Mouse (Mus musculus) intestine, embryonic 15.5 days (tissue): ENCODE measurements around the gene Gm42517. TPM values are rescaled to one million over a fixed set of nuclear protein-coding genes. Genes with fewer than 3 reads are reported as not detected.

Experiments used
- ATAC-seq: fragments of 200-750 bp; cut with Nextera tagmentation; 2 replicates; pipeline ENCODE4 v1.8.0; 2017; ENCODE audit warnings: moderate TSS enrichment, moderate library complexity
- H3K27ac ChIP-seq: fragments of 300-500 bp; sonication (generic); 2 replicates; pipeline ENCODE4 v1.5.1; 2015; ENCODE audit warnings: mild to moderate bottlenecking, inconsistent platforms
- H3K27me3 ChIP-seq: fragments of 300-500 bp; sonication (generic); replicated peaks from 2 replicates; pipeline ENCODE4 v1.6.1; 2015; ENCODE audit warnings: inconsistent platforms
- H3K36me3 ChIP-seq: fragments of 300-500 bp; sonication (generic); 2 replicates; pipeline ENCODE4 v1.6.1; 2015; ENCODE audit warnings: inconsistent platforms
- H3K4me1 ChIP-seq: fragments of 300-500 bp; sonication (generic); replicated peaks from 2 replicates; pipeline ENCODE4 v1.6.1; 2015; ENCODE audit warnings: inconsistent platforms
- H3K4me2 ChIP-seq: fragments of 300-500 bp; sonication (generic); replicated peaks from 2 replicates; pipeline ENCODE4 v1.6.1; 2015; ENCODE audit warnings: mild to moderate bottlenecking, inconsistent platforms
- H3K4me3 ChIP-seq: fragments of 300-500 bp; sonication (generic); replicated peaks from 2 replicates; pipeline ENCODE4 v1.5.1; 2015; ENCODE audit warnings: inconsistent platforms
- H3K9ac ChIP-seq: fragments of 300-500 bp; sonication (generic); 2 replicates; pipeline ENCODE4 v1.6.1; 2015; ENCODE audit warnings: inconsistent platforms
- H3K9me3 ChIP-seq: fragments of 300-500 bp; sonication (generic); 2 replicates; pipeline ENCODE4 v1.6.1; 2016; ENCODE audit warnings: inconsistent platforms
- WGBS: fragments of 180-500 bp; shearing (Covaris S2); methylation state at CpG from one replicate; pipeline ENCODE4 v1.1.7; 2015; 5-methylcytosine and 5-hydroxymethylcytosine counted together
- polyA plus RNA-seq: library from polyadenylated mRNA; unstranded; fragments of >200 nt; fragmentation: Nextera tagmentation; extraction: Ambion mirVana; gene quantifications from 2 replicates; pipeline ENCODE4 v1.2.1, GENCODE M21; 2015

The Gm42517 gene
- polyA plus RNA-seq, 1 experiment from 2014 or later, result 0.08 TPM

DNA sequence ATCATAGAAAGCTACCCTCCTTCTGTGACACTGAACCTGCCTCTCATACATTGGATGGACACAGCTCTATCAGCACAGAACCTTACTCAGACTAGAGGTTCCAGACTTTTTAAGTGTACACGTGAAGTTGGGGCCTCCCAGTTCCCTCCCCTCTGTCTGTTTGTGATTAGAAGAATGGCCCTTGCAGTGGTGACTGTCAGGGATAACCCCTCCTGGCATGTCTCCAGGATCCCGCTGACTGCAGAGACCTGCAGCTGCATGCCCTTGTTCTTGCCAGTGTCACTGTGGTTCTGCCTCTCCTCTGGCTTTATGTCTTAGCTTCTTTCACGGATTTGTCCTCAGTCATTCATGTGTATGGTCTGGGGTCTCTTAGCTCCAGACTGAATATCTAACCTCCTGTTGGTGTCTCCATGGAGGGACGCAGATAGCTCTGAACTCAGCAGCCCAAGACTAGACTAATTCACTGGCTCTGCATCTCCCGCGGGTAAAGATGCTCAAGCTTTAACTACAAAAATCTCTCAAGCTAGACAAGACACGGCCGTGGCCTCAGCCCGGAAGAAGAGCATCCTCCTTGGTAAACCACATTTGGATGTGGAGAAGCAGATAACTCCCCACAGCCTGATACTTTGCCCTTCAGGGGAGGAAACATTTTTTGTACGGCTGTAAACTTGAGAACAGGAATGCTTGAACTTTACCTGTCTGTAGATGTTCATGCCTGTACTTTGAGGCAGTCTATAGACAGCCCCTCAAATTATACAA is 22.2 kb downstream of the Gm42517 start:
- Histone ChIP-seq H3K4me3 (no peak overlapping the region), H3K27ac (no peak overlapping the region), H3K9me3 (no peaks in the 10 kb centered on the region), H3K27me3 (no peaks in the 10 kb centered on the region), H3K4me2 (no peak overlapping the region), H3K4me1 (no peaks in the 10 kb centered on the region), H3K36me3 (peaks cover 11% of the 10 kb centered on the region; the same call in 1 of the 2 replicates), H3K9ac (no peak overlapping the region)
- no peak for ATAC-seq
- 84% methylated on average over 10 of the region's 10 CpGs for WGBS

- no peak overlapping the region for H3K4me2 ChIP-seq
- no peaks in the 10 kb centered on the region for H3K4me1 ChIP-seq
- 88% methylated on average over 4 of the region's 4 CpGs for WGBS
- peaks cover 14% of the 10 kb centered on the region; the same call in 1 of the 2 replicates for H3K36me3 ChIP-seq
- H3K9ac ChIP-seq, result no peak overlapping the region
- H3K27me3 ChIP-seq, result no peaks in the 10 kb centered on the region
- H3K27ac ChIP-seq, result no peak overlapping the region
- no peak overlapping the region for H3K4me3 ChIP-seq
- no peaks in the 10 kb centered on the region for H3K9me3 ChIP-seq
- no peak for ATAC-seq
These were observed 24.0 kb downstream of the Gm42517 start for GRCm38 (mm10) chr5:108343680-108344170.

- H3K4me2 ChIP-seq, result no peak overlapping the region
- no peak overlapping the region for H3K9ac ChIP-seq
- H3K27me3 ChIP-seq, result no peaks in the 10 kb centered on the region
- H3K4me3 ChIP-seq, result no peak overlapping the region
- H3K27ac ChIP-seq, result no peak overlapping the region
- WGBS, result 62% methylated on average over 3 of the region's 3 CpGs
- no peaks in the 10 kb centered on the region for H3K9me3 ChIP-seq
- H3K36me3 ChIP-seq, result 0 out of 2 replicates have a peak, but pooled peaks cover 3% of the 10 kb centered on the region
- no peaks in the 10 kb centered on the region for H3K4me1 ChIP-seq
- ATAC-seq, result no peak
These were observed 29.7 kb downstream of the Gm42517 start for GRCm38 (mm10) chr5:108338049-108338448.

DNA sequence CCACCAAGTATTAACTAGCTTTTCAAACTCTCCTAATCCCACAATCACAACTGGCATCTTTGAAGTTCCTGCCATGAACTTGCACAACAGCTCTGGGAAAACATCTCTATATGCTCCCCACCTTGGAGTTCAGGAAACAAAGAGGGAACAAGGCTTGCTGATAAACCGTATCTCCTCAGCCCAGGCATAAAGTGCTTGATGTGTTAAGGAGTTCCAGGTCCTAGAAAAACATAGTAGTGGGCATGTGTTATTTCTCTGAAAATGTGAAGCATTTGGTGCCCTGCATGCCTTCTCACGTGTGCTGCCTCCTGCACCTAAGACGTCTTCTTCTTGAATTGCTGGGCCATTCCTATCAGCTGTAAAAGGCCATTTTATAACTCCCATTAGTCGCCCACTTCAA is 30.3 kb downstream of the Gm42517 start:
- no peaks in the 10 kb centered on the region for H3K9me3 ChIP-seq
- H3K4me2 ChIP-seq, result no peak overlapping the region
- WGBS, result 46% methylated on average over 4 of the region's 4 CpGs
- no peak overlapping the region for H3K9ac ChIP-seq
- H3K4me1 ChIP-seq, result no peaks in the 10 kb centered on the region
- no peak overlapping the region for H3K27ac ChIP-seq
- no peaks in the 10 kb centered on the region for H3K27me3 ChIP-seq
- no peak for ATAC-seq
- peaks cover 7% of the 10 kb centered on the region; the same call in 1 of the 2 replicates for H3K36me3 ChIP-seq
- no peak overlapping the region for H3K4me3 ChIP-seq

- ATAC-seq, result no peak
- Histone ChIP-seq H3K36me3 (peaks cover 7% of the 10 kb centered on the region; the same call in 1 of the 2 replicates), H3K9ac (no peak overlapping the region), H3K27ac (no peak overlapping the region), H3K4me1 (no peaks in the 10 kb centered on the region), H3K27me3 (no peaks in the 10 kb centered on the region), H3K9me3 (no peaks in the 10 kb centered on the region), H3K4me3 (no peak overlapping the region), H3K4me2 (no peak overlapping the region)
- 85% methylated on average over 1 of the region's 1 CpGs for WGBS
These were observed 36.7 kb downstream of the Gm42517 start for GRCm38 (mm10) chr5:108331051-108331450.

Other genes starting within 250 kb of the Gm42517 start
- 41.1 and 44.6 TPM in 2 replicates for gene Tmed5, start 235.3 kb downstream of the Gm42517 start, polyA plus RNA-seq
- gene Ccdc18, start 235.0 kb downstream of the Gm42517 start, polyA plus RNA-seq, result 9.3 and 10.2 TPM in 2 replicates
- 40.2 and 44.1 TPM in 2 replicates for gene Dr1, start 99.0 kb downstream of the Gm42517 start, polyA plus RNA-seq
- 7.5 and 7.7 TPM in 2 replicates for gene Pigg, start 55.3 kb downstream of the Gm42517 start, polyA plus RNA-seq
- gene Pde6b, start 20.5 kb upstream of the Gm42517 start, polyA plus RNA-seq, result 0.09 and 0.18 TPM in 2 replicates
- gene Atp5k, start 66.5 kb upstream of the Gm42517 start, polyA plus RNA-seq, result 485 and 543 TPM in 2 replicates
- gene Mfsd7a, start 81.0 kb upstream of the Gm42517 start, polyA plus RNA-seq, result 0.16 and 0.38 TPM in 2 replicates
- 18.0 and 19.5 TPM in 2 replicates for gene Pcgf3, start 93.3 kb upstream of the Gm42517 start, polyA plus RNA-seq
- gene Cplx1, start 182.1 kb upstream of the Gm42517 start, polyA plus RNA-seq, result 3.0 and 3.3 TPM in 2 replicates